Mouse (Mus musculus): ENCODE measurements around the gene Sh3gl2.

GRCm38 (mm10) chr4:85248673-85249072 is 43.7 kb downstream of the Sh3gl2 start:
- TF ChIP-seq CTCF (IDR thresholded peaks at IDR 0.05; ENCODE audit: low read depth, low read length) (no peak), POLR2A (IDR thresholded peaks at IDR 0.05; ENCODE audit: insufficient read depth, low read length) (no peak), EP300 (IDR thresholded peaks at IDR 0.05; ENCODE audit: insufficient read depth, low read depth, low read length) (no peak)
